ENCODE assay signal across 15 mouse cellular contexts in the genomic region with DNA sequence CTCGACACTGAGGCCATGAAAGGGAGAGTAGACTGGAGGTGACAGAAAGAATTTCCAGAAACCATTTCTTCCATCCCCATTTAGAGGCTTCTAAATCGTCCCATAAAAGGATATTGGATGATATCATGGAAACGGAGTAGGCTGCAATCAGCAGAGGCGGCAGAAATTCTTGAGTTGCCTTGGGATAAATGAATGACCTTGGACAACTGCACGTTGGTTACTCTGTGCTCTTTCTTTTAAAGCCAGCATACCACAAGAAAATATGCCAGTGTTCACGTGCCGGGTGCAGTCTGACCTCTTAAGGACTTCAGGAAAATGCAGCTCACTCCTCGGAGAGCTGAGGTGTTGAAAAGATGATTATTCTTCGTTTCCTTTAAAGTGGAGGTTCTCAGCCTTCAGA.
A peak's percentile ranks its signal among the peaks of the same experiment; 100 is the strongest.
DNase-seq lines count a peak whose midpoint lies in the region.
"Had no signal": no experiment of that assay in that cellular context is flagged by ENCODE, and none has a peak within 500 bp of the region (broad histone marks: within the 10 kb centered on the region; RNA-seq: fewer than 3 reads in every experiment).

No protein-coding gene starts in this region.

- DNase-seq in adrenal gland, adult (ENCODE audit: inconsistent age in 2 of 2, low spot score in 1 of 2) = peak; percentile 33 to 51
- no peak for DNase-seq in adrenal gland, postnatal 14 days
- DNase-seq in heart, adult 11 months = peak; percentile 28
- no peak for DNase-seq in heart, postnatal 25 days (ENCODE audit: low spot score)
- DNase-seq in ovary, adult 18-20 months (ENCODE audit: low spot score) = peak; percentile 53
- DNase-seq in ovary, postnatal 10 days (ENCODE audit: low spot score) = no peak
- DNase-seq: adrenal gland, postnatal 10 days; cerebellum, adult 11-12 months; cerebellum, adult 8-10 months; cerebellum, postnatal 10 days; cerebellum, postnatal 36 days; embryo, embryonic 11 days; gastrocnemius, postnatal 25 days; heart, adult 2 months; heart, postnatal 4 days had no signal

- intact Hi-C loops in heart, postnatal 25 days (cut with DNase I) = loop anchor here (5.0 kb wide), 1 partner anchor 54 kb away; no protein-coding TSS in a partner anchor

Comparison
In these comparisons a context has a peak if more than half of its experiments do, and no peak if none do; other contexts are left out.
1. DNase-seq: peak in adrenal gland, adult (2 of 2), heart, adult 11 months (single experiment) and ovary, adult 18-20 months (single experiment); none in adrenal gland, postnatal 14 days (single experiment), heart, postnatal 25 days (single experiment) and ovary, postnatal 10 days (single experiment).